Mouse (Mus musculus) CH12.LX (cell line): ENCODE measurements around the gene Gpr21. TPM values are rescaled to one million over a fixed set of nuclear protein-coding genes. Genes with fewer than 3 reads are reported as not detected.

Experiments used
- DNase-seq: peaks from one replicate; pipeline ENCODE4 v3.0.0-alpha.2; 2013; ENCODE audit errors: extremely low read depth
- H3K27ac ChIP-seq: 2 replicates; pipeline ENCODE4 v1.5.1; 2012; ENCODE audit warnings: low read depth, mild to moderate bottlenecking, control low read depth, moderate library complexity; ENCODE audit not compliant: insufficient read depth
- H3K27me3 ChIP-seq: replicated peaks from 2 replicates; pipeline ENCODE3; 2012; ENCODE audit warnings: inconsistent platforms
- H3K36me3 ChIP-seq, 2 experiments: replicated peaks in 1 of 2; 2 replicates each; pipeline versions ENCODE3 to v1.6.1; 2012; ENCODE audit warnings: inconsistent platforms in 1 of 2, low read length in 1 of 2, mild to moderate bottlenecking in 1 of 2, mixed read lengths in 1 of 2, moderate library complexity in 1 of 2; ENCODE audit not compliant: control insufficient read depth in 1 of 2, insufficient read depth in 1 of 2
- H3K4me1 ChIP-seq, 2 experiments: 2 replicates each; pipeline ENCODE4 v1.6.1; 2012; ENCODE audit warnings: inconsistent platforms in 1 of 2, moderate library complexity in 1 of 2; ENCODE audit not compliant: insufficient read depth in 2 of 2, control insufficient read depth in 1 of 2
- H3K4me2 ChIP-seq: 2 replicates; pipeline ENCODE4 v1.6.1; 2012; ENCODE audit warnings: low read depth, mild to moderate bottlenecking, control low read depth; ENCODE audit not compliant: poor library complexity, insufficient read depth, severe bottlenecking
- H3K4me3 ChIP-seq, 3 experiments: fragments of 150-350 bp in 1 of 3; sonication (generic) in 1 of 3; replicated peaks in 1 of 3; 2 replicates each; pipeline versions ENCODE3 to v1.5.1; 2011 to 2012; ENCODE audit warnings: low read depth in 2 of 3, low read length in 2 of 3, mild to moderate bottlenecking in 2 of 3, moderate library complexity in 2 of 3, control low read depth in 1 of 3, improper control_type of control experiment in 1 of 3, inconsistent platforms in 1 of 3, mixed read lengths in 1 of 3; ENCODE audit not compliant: poor library complexity in 1 of 3
- H3K79me2 ChIP-seq: replicated peaks from 2 replicates; pipeline ENCODE4 v1.6.1; 2012; ENCODE audit warnings: mild to moderate bottlenecking, moderate library complexity; ENCODE audit not compliant: control insufficient read depth, poor library complexity, insufficient read depth, severe bottlenecking; ENCODE audit errors: extremely low read depth
- H3K9ac ChIP-seq: 2 replicates; pipeline ENCODE4 v1.6.1; 2012; ENCODE audit warnings: low read depth, mild to moderate bottlenecking, control low read depth, moderate library complexity; ENCODE audit not compliant: insufficient read depth
- H3K9me3 ChIP-seq: replicated peaks from 2 replicates; pipeline ENCODE3; 2012; ENCODE audit warnings: low read length, inconsistent platforms, mixed read lengths
- CHD2 ChIP-seq: IDR thresholded peaks from 2 replicates; pipeline ENCODE4 v1.6.1; 2011; ENCODE audit warnings: low read length, improper control_type of control experiment
- CTCF ChIP-seq, 2 experiments: IDR thresholded peaks in 1 of 2; conservative IDR thresholded peaks in 1 of 2; 2 replicates each; pipeline ENCODE4 v1.5.1; 2011 to 2012; ENCODE audit warnings: low read depth in 2 of 2, low read length in 2 of 2, improper control_type of control experiment in 1 of 2, inconsistent platforms in 1 of 2, mild to moderate bottlenecking in 1 of 2, moderate library complexity in 1 of 2
- E2F4 ChIP-seq: IDR thresholded peaks from 2 replicates; pipeline ENCODE4 v1.6.1; 2011; ENCODE audit warnings: low read depth, low read length, improper control_type of control experiment; ENCODE audit not compliant: insufficient replicate concordance
- ELF1 ChIP-seq: IDR thresholded peaks from 2 replicates; pipeline ENCODE4 v1.6.1; 2014; ENCODE audit warnings: low read depth, mild to moderate bottlenecking, inconsistent platforms, low read length, improper control_type of control experiment
- ETS1 ChIP-seq: conservative IDR thresholded peaks from 2 replicates; pipeline ENCODE4 v1.6.1; 2012; ENCODE audit warnings: low read depth, mild to moderate bottlenecking, inconsistent platforms, low read length, improper control_type of control experiment, moderate library complexity
- JUND ChIP-seq: conservative IDR thresholded peaks from 2 replicates; pipeline ENCODE4 v1.6.1; 2011; ENCODE audit warnings: low read depth, low read length, improper control_type of control experiment
- NELFE ChIP-seq: IDR thresholded peaks from 2 replicates; pipeline ENCODE4 v1.6.1; 2011; ENCODE audit warnings: low read depth, low read length, improper control_type of control experiment
- NRF1 ChIP-seq: IDR thresholded peaks from 2 replicates; pipeline ENCODE4 v1.6.1; 2014; ENCODE audit warnings: low read depth, mild to moderate bottlenecking, inconsistent platforms, low read length, improper control_type of control experiment, moderate library complexity
- PAX5 ChIP-seq: IDR thresholded peaks from 2 replicates; pipeline ENCODE4 v1.6.1; 2012; ENCODE audit warnings: low read length, inconsistent platforms, mixed read lengths
- POLR2AphosphoS2 ChIP-seq: IDR thresholded peaks from 2 replicates; pipeline ENCODE4 v1.6.1; 2011; ENCODE audit warnings: low read depth, low read length, improper control_type of control experiment
- UBTF ChIP-seq: IDR thresholded peaks from 2 replicates; pipeline ENCODE4 v1.6.1; 2012; ENCODE audit warnings: low read depth, mild to moderate bottlenecking, inconsistent platforms, low read length, improper control_type of control experiment, moderate library complexity
- USF2 ChIP-seq: conservative IDR thresholded peaks from 2 replicates; pipeline ENCODE4 v1.6.1; 2011; ENCODE audit warnings: low read depth, low read length, improper control_type of control experiment
- dilution Hi-C: fragments of 300-500 bp; cut with MboI; formaldehyde crosslinking; loops from 2 replicates; pipeline ENCODE4 v1.14.3; 2020; ENCODE audit warnings: low sequenced_read_pairs; ENCODE audit not compliant: extremely low pct_unique_long_range_greater_than_20kb, extremely low pct_ligation_motif_present
- in situ Hi-C: fragments of 300-500 bp; cut with MboI; formaldehyde crosslinking; loops from 3 replicates; pipeline ENCODE4 v1.14.3; 2019; ENCODE audit warnings: low sequenced_read_pairs, low pct_ligation_motif_present, low pct_unique_long_range_greater_than_20kb, mixed read lengths
- polyA plus RNA-seq: library from polyadenylated mRNA; unstranded; fragments of >175 nt; gene quantifications from 2 replicates; pipeline ENCODE4 v1.2.1, GENCODE M21; 2012; ENCODE audit warnings: low read depth; ENCODE audit not compliant: insufficient read length
- total RNA-seq, 2 experiments: library from RNA; depleted of rRNA; stranded (reverse); fragments of 300-350 nt in 1 of 2; fragments of >200 nt in 1 of 2; gene quantifications; 2 replicates each; pipeline ENCODE4 v1.2.3; 2012 to 2014

Gene Gpr21
- total and polyA plus RNA-seq, 3 experiments: 0.25 TPM; not detected in 2

DNA sequence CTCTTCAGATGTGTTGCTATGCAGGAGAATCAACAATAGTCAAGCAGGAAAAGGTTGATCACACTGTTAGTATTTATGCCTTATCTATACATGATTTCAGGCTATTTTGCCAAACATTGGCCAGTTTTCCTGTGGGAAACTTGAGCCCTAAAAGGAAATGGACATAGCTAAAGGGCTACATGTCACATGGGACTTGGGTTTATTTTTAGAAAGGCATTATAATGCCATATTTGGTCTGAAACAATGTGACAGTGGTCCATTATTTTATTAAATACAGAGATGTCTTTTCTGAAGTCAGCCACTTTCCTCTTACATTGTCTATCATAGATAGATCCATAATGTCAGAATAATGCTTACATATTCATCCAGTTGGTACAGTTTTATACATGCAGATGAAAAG is 11.5 kb downstream of the Gpr21 start:
- H3K4me3 ChIP-seq: no peak overlapping the region
- DNase-seq: no peak
- dilution Hi-C loops: no loop called here
- no peaks in the 10 kb centered on the region for H3K27me3 ChIP-seq
- peaks cover 0 to 25% of the 10 kb centered on the region in 2 experiments for H3K36me3 ChIP-seq
- H3K4me1 ChIP-seq: no peaks in the 10 kb centered on the region; a peak in 1 of 4 replicates
- TF ChIP-seq USF2: no peak
- TF ChIP-seq E2F4: no peak
- TF ChIP-seq UBTF: no peak
- no peak for TF ChIP-seq CTCF (conservative IDR thresholded peaks at IDR 0.05 in 1 of 2, IDR thresholded peaks at IDR 0.05 in 1 of 2; ENCODE audit: low read depth in 2 of 2, low read length in 2 of 2)
- H3K4me2 ChIP-seq: no peak overlapping the region
- H3K9ac ChIP-seq: no peak overlapping the region
- in situ Hi-C loops: no loop called here
- H3K9me3 ChIP-seq: no peaks in the 10 kb centered on the region
- no peaks in the 10 kb centered on the region for H3K79me2 ChIP-seq
- no peak overlapping the region for H3K27ac ChIP-seq

DNA sequence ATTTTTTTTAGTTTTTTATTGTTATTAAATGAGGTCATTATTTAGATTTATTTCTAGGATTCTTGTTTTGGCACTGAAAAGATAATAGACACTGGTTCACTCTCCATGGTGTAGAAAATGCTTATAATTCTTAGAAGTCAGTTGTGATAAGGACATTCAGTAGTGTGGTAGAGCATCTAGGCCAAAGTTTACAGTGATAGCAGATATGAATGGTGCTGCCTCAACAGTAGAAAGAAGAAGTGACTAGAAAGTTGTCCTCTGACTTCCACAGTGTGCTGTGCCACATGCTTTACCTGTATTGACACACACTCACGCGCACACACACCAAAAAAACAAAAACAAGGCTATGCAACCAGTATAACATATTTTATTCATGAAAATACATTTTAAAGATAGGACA is 13.3 kb downstream of the Gpr21 start:
- Histone ChIP-seq H3K27me3 (no peaks in the 10 kb centered on the region), H3K27ac (no peak overlapping the region), H3K36me3 (peaks cover 0 to 27% of the 10 kb centered on the region in 2 experiments), H3K4me1 (no peaks in the 10 kb centered on the region; a peak in 1 of 4 replicates), H3K4me3 (no peak overlapping the region), H3K9me3 (no peaks in the 10 kb centered on the region), H3K79me2 (no peaks in the 10 kb centered on the region), H3K9ac (no peak overlapping the region), H3K4me2 (no peak overlapping the region)
- no peak for TF ChIP-seq ELF1
- no peak for TF ChIP-seq NELFE
- TF ChIP-seq PAX5: no peak
- DNase-seq: no peak
- dilution Hi-C loops (no loop called here), in situ Hi-C loops (no loop called here)

DNA sequence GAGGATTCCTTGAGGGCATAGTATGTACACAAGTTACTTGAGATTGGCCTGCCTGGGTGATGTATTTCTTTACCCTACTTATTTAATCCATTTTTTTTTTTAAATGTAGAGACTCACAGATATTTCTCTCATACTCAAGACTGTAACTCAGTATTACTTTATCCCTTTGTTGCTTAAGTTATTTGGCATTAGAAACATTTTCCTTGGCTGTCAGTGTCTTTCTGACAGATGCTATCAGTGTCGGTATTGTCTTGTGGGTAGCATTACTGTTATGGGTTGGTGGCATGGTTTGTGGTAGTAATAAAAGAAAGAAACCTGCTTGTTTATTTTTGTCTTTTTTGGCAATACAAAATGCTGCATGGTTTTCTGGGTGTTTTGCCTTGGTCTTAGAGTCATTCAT is 14.6 kb downstream of the Gpr21 start:
- Histone ChIP-seq H3K4me2 (no peak overlapping the region), H3K36me3 (peaks cover 2 to 35% of the 10 kb centered on the region in 2 experiments), H3K9ac (no peak overlapping the region), H3K9me3 (no peaks in the 10 kb centered on the region), H3K27me3 (no peaks in the 10 kb centered on the region), H3K4me1 (no peaks in the 10 kb centered on the region; a peak in 1 of 4 replicates), H3K4me3 (no peak overlapping the region), H3K79me2 (no peaks in the 10 kb centered on the region), H3K27ac (no peak overlapping the region)
- dilution Hi-C loops: no loop called here
- DNase-seq: no peak
- in situ Hi-C loops: no loop called here
- no peak for TF ChIP-seq POLR2AphosphoS2
- no peak for TF ChIP-seq ETS1
- no peak for TF ChIP-seq CHD2
- TF ChIP-seq NRF1: no peak
- TF ChIP-seq JUND: no peak
